In the genomic region with DNA sequence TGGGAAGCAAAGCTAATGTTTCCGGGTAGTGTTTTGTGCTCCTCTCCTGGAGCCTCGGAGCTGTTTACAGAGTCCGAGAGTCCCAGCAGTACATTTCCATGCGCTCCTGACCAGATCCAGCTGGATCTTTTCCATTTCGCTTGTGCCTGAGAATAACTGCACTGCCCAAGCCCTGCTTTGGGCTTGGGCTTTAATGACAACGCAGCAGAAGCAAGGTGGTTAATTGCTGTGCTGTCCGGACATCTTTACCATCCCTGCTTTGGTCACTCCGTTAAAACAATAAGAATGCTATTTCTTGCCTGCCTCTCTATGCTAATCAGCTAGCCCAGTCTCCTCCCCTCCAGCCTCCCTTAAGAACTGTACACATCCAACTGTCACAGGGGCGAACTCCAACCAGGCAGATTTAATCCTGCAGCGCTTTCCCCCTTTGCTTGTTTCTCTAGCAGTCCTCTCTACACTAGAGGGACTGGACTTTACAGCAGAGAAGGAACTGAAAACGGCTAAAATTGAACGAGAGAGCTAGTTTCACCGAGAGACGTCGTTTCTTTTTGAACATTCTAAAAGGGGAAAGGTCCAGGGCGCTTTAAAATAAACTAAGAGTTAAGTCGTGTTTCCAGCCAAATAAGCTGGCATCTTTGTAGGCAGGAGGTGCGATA, we compare ENCODE assay signal across 9 mouse cellular contexts. TPM values are rescaled to one million over a fixed set of nuclear protein-coding genes. Genes with fewer than 3 reads are reported as not detected.
A peak's percentile ranks its signal among the peaks of the same experiment; 100 is the strongest.
DNase-seq lines count a peak whose midpoint lies in the region; ATAC-seq lines count a peak whose summit lies in the region.
"Had no signal": no experiment of that assay in that cellular context is flagged by ENCODE, and none has a peak within 500 bp of the region (broad histone marks: within the 10 kb centered on the region; RNA-seq: fewer than 3 reads in every experiment).

TSS of gene Ranbp3l (plus strand) at position 377 of the 656 bp plus-strand sequence.

- WGBS in forebrain, embryonic 14.5 days = 55% methylated on average over 18 of the region's 18 CpGs
- 21% methylated on average over 18 of the region's 18 CpGs for WGBS in lung, embryonic 15.5 days

- peak within 1 kb of the TSS; percentile 23 for H3K4me3 ChIP-seq in erythroblast, embryonic 14.5 days (replicated peaks)
- no peak within 1 kb of the TSS for H3K4me3 ChIP-seq in forebrain, embryonic 14.5 days (ENCODE audit: low read depth, low read length)
- H3K4me3 ChIP-seq in lung, embryonic 15.5 days = peak within 1 kb of the TSS; percentile 26

- no peak within 1 kb of the TSS for H3K9ac ChIP-seq in forebrain, embryonic 14.5 days (ENCODE audit: low read length)
- H3K9ac ChIP-seq in lung, embryonic 15.5 days = no peak within 1 kb of the TSS

- H3K9me3 ChIP-seq in erythroblast, embryonic 14.5 days (ENCODE audit: control insufficient read depth, low read length) = no peaks in the 10 kb centered on the region
- H3K9me3 ChIP-seq in forebrain, embryonic 14.5 days (replicated peaks; ENCODE audit: control insufficient read depth, low read length) = no peaks in the 10 kb centered on the region
- no peaks in the 10 kb centered on the region for H3K9me3 ChIP-seq in lung, embryonic 15.5 days

- ATAC-seq in erythroblast, adult 5-6 weeks (replicated peaks; ENCODE audit: low FRiP score, poor library complexity, severe bottlenecking) = no peak
- ATAC-seq in forebrain, embryonic 14.5 days = peak; percentile 52; the same call in 1 of the 2 replicates
- ATAC-seq in lung, embryonic 15.5 days (ENCODE audit: borderline replicate concordance, extremely low read depth, low FRiP score, low TSS enrichment) = peak; percentile 78

- no peaks in the 10 kb centered on the region for H3K36me3 ChIP-seq in erythroblast, embryonic 14.5 days (ENCODE audit: control insufficient read depth)
- no peaks in the 10 kb centered on the region for H3K36me3 ChIP-seq in forebrain, embryonic 14.5 days (ENCODE audit: control insufficient read depth, insufficient read depth, low read length)
- H3K36me3 ChIP-seq in lung, embryonic 15.5 days = no peaks in the 10 kb centered on the region

- DNase-seq in Muller cell, postnatal 12 days (ENCODE audit: inconsistent ontology term) = peak; percentile 9
- DNase-seq in forebrain, embryonic 14.5 days (ENCODE audit: low spot score) = peak; percentile 44
- peak; percentile 61 for DNase-seq in kidney, postnatal 10 days
- no peak for DNase-seq in spleen, postnatal 14 days (ENCODE audit: low spot score in 2 of 2)
- no peak for DNase-seq in testis, postnatal 14 days (ENCODE audit: low spot score)

- no peaks in the 10 kb centered on the region for H3K27me3 ChIP-seq in erythroblast, embryonic 14.5 days (ENCODE audit: control insufficient read depth)
- no peaks in the 10 kb centered on the region for H3K27me3 ChIP-seq in forebrain, embryonic 14.5 days (replicated peaks; ENCODE audit: control insufficient read depth, insufficient read depth, low read length)
- no peaks in the 10 kb centered on the region for H3K27me3 ChIP-seq in lung, embryonic 15.5 days

- no peak within 1 kb of the TSS for H3K27ac ChIP-seq in forebrain, embryonic 14.5 days (ENCODE audit: low read depth, low read length)
- peak within 1 kb of the TSS; percentile 71 for H3K27ac ChIP-seq in lung, embryonic 15.5 days

- H3K4me1 ChIP-seq in erythroblast, embryonic 14.5 days (ENCODE audit: control insufficient read depth) = no peaks in the 10 kb centered on the region
- peaks cover 4% of the 10 kb centered on the region; the same call in 1 of the 2 replicates for H3K4me1 ChIP-seq in forebrain, embryonic 14.5 days (ENCODE audit: control insufficient read depth, insufficient read depth, low read length)
- H3K4me1 ChIP-seq in lung, embryonic 15.5 days = peaks cover 15% of the 10 kb centered on the region

- peak within 1 kb of the TSS; percentile 34; the same call in 1 of the 2 replicates for H3K4me2 ChIP-seq in forebrain, embryonic 14.5 days (ENCODE audit: low read length)
- peak within 1 kb of the TSS; percentile 62 for H3K4me2 ChIP-seq in lung, embryonic 15.5 days

RNA-seq across cellular contexts. Expression of gene Ranbp3l, which starts in this region (rescaled TPM):
- not detected in 2 replicates for polyA plus RNA-seq in erythroblast, embryonic 14.5 days (2012)
- not detected in 2 replicates for total RNA-seq in erythroblast, adult 5-6 weeks (2015; ENCODE audit: low replicate concordance)
- total RNA-seq in erythroblast, adult 5-6 weeks (2017; ENCODE audit: low replicate concordance) = not detected in 2 replicates
- polyA plus RNA-seq in forebrain, embryonic 14.5 days (2014; fragmentation: Nextera tagmentation; extraction: Ambion mirVana) = 10.4 and 11.3 TPM in 2 replicates
- polyA plus RNA-seq in lung, embryonic 15.5 days (2015; fragmentation: Nextera tagmentation; extraction: Ambion mirVana) = 0.49 and 0.58 TPM in 2 replicates
- total RNA-seq: neutrophil, adult 5-6 weeks had no signal

Comparison
In these comparisons a context has a peak if more than half of its experiments do, and no peak if none do; other contexts are left out.
1. Peak in ATAC-seq, H3K4me3 ChIP-seq, H3K27ac ChIP-seq and H3K4me2 ChIP-seq in lung, embryonic 15.5 days; RNA of the gene not detected or under 1 TPM.
2. DNase-seq: peak in Muller cell, postnatal 12 days (single experiment), forebrain, embryonic 14.5 days (single experiment) and kidney, postnatal 10 days (single experiment); none in spleen, postnatal 14 days (0 of 2) and testis, postnatal 14 days (single experiment).